Mouse (Mus musculus): ENCODE measurements around the gene Supt16.

Supt16 gene

DNA sequence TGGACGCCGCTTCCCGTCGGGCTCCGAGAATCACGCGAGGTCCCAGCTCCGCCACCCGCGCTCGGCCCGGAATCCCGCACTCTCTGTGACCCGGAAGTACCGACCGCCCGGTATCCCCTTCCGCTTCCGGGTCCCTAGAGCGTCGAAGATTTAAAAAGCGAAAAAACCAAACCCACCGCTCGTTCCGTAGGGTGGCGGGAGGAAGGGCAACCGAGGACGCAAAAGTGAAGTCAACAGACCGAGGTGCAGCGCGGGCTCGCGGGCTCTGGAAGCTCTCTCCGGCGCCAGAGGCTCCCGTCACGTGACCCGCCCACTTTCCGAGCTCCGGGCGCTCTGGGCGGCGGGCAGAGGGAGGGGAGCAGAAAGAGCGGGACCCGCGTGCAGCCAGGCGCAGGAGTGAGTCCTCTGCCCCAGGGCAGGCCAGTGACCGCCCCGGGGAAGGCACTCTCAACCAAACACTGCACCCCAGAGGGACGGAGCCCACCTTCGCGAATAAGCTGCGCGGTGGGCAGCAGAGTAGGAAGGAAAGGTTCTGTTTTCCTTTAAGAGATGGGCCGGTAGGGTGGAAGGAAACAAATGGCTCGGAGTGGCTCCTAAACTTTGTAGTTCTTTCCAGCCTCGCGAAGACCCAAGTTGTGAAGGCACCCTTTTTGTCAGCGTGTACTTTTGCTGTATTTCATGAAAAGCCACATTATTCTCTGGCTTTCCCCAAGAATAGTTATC lies at the start of gene Supt16:
Supt16 (minus strand) TSS at position 261 of the 723 bp plus-strand sequence.
- peak; percentile 68 to 72 for DNase-seq (ENCODE audit: low spot score in 2 of 2)

DNA sequence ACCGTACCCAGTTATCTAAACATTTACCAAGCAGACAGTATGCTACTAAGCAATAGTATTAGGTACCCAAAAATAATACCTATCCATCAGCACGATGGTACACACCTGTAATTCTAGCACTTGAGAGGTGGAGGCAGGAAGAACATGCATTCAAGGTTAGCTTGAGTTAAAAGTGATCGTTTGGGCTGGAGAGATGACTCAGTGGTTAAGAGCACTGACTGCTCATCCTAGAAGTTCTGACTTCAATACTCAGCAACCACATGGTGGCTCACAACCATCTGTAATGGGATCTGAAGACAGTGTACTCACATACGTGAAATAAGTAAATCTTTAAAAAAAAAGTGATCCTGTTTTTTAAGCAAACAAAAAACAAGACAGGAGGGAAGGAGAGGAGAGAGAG lies 48.9 kb upstream of the Supt16 start:
- DNase-seq (ENCODE audit: low spot score in 2 of 2), result no peak

DNA sequence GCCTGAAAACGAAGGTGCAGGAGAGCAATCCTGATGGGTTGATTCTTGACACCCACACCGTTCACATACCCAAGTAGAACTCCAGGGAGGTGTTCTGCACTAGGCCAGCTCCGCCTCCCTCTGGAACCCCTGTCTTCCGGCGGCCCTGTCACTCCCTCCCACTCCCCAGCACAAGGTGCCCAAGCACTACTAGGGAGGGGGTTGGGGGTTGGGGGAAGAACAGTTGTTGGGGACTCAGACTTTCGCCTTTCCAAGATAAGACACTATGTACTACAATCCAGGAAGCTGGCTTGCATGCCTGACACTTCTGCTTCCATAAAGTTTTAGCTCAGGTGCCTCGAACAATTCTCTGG lies 47.5 kb upstream of the Supt16 start:
- DNase-seq (ENCODE audit: low spot score in 2 of 2), result no peak

- peak; percentile 99 to 100 for DNase-seq (ENCODE audit: low spot score in 2 of 2)
Measured at GRCm38 (mm10) chr14:52244041-52244689, 46.9 kb upstream of the Supt16 start.

- DNase-seq (ENCODE audit: low spot score in 2 of 2), result no peak
Measured at GRCm38 (mm10) chr14:52236216-52236615, 39.0 kb upstream of the Supt16 start.

DNA sequence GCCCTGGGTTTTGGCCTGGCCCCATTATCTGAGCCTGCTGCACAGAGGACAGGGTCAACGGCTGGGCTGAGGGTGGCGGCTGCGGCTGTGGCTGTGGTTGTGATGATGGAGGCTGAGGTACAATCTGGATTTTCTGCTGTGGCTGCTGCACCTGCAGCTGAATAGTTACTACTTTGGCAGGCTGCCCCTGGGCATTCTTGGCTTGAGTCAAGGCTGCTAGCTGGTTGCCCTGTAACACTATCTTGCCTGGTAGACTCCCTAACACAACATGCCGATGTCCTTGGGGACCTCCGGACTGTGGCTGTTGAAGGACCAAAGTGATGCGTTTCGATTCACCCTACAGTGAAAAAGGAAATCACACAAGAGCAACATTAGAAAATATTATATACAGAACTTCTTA lies 37.9 kb upstream of the Supt16 start:
- DNase-seq (ENCODE audit: low spot score in 2 of 2), result no peak

GRCm38 (mm10) chr14:52232249-52232648 lies 35.0 kb upstream of the Supt16 start:
- no peak for DNase-seq (ENCODE audit: low spot score in 2 of 2)

GRCm38 (mm10) chr14:52225972-52226371 lies 28.8 kb upstream of the Supt16 start:
- DNase-seq (ENCODE audit: low spot score in 2 of 2), result no peak

DNA sequence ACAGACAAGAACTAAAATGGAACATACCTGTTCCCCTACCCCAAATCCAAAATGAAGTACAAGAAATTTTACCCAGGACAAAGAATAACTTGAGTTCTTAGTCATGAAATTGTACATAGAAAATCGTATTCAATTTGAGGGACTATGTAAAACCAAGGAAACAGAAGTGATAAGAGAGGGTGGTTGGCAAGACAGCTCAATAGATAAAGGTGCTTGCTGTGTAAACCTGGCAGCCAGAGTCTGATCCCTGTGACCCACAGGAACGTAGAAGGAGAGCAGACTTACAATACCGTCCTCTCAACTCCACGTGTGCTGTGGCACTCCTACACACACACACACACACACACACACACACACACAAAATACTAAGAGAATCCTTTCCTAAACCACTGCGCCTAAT lies 20.0 kb upstream of the Supt16 start:
- DNase-seq (ENCODE audit: low spot score in 2 of 2), result no peak

DNA sequence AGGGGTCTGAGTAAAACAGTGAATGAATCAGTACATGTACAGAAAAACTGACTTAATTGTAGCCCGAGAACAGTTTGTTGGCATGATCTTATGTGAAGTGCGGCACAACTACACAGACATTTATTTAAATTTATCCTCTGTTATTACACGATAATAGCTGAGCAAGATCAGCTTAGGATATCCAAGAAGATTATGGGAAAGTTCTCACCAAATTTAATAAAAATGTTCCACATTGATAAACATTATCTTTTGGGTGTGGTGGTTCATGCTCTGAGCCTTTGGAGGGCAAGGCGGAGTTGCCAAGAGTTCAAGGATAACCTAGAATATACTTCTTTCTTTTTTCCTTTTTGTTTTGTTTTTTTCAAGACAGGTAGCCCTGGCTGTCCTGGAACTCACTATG lies 2.2 kb upstream of the Supt16 start:
- no peak for DNase-seq (ENCODE audit: low spot score in 2 of 2)

- DNase-seq (ENCODE audit: low spot score in 2 of 2), result peak in 1 of 2 experiments; percentile 26
Measured at GRCm38 (mm10) chr14:52198141-52198540, 925 bp upstream of the Supt16 start.

DNA sequence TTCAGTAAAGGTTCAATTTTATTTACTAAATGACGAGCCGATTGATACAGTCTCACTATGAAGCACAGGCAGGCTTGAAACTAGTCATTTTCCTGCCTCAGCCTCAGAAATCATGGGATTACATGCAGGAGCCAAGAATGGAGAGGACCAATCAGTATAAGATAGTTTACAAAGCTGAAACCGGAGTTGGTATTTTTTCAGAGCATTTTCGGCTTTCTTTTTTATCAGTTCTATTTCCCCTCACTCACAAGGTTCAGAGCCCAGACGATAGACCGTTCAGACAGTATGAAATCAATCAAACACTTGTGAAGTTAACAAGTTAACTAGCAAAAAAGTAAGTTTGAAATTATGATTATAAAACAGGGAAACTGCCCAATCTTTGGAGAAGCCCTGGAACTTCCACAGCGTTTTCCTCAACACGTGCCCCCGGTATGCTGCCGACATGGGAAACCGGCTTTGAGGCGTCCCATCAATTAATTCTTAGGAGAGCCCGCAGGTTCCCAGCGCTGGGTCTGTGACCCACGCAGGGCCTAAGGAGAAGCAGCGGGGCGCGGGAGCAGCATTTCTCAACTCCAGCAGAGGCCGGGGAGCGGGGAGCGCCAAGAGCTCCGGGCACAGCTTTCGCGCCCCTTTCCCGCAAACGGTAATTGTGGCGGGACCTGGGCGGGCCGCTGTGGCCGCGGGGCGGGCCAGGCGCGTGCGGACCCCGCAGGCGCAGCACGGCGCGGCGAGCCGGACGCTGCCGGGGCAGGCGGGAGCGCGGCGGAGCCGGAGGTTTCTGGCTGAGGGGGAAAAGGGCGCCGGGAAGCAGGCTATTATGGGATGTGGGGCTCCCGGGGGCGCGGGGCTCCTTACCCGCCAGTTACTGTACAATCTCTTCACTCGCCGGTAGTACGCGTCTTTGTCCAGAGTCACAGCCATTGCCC lies 723 bp downstream of the Supt16 start:
- DNase-seq (ENCODE audit: low spot score in 2 of 2), result peak; percentile 8 to 11

GRCm38 (mm10) chr14:52195691-52196090 lies 1.5 kb downstream of the Supt16 start:
- peak; percentile 59 to 74 for DNase-seq (ENCODE audit: low spot score in 2 of 2)

DNA sequence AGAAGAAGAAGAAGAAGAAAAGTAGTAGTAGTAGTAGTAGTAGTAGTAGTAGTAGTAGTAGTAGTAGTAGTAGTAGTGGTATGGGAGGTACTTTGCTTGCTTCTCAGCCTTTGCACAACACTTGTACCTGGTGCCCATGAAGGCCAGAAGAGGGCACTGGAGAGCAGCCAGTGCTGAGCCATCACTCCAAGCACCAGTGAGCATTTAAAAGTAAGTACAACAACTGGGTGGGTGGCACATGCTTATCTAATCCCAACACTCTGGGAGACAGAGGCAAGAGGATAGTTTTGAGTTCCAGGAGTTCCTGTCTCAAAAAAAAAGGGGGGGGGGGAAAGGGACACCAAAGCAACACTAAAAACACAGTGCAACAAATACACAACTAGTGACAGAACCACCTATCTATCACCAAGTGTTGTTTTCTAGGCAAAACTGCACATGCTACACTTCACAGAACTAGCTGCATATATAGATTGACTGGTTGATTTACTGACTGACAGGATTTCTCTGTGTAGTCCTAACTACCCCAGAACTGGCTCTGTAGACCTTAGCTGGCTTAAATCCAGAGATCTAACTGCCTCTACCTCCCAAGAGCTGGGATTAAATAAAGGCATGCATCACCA lies 6.4 kb downstream of the Supt16 start:
- DNase-seq (ENCODE audit: low spot score in 2 of 2), result peak; percentile 38 to 56

DNA sequence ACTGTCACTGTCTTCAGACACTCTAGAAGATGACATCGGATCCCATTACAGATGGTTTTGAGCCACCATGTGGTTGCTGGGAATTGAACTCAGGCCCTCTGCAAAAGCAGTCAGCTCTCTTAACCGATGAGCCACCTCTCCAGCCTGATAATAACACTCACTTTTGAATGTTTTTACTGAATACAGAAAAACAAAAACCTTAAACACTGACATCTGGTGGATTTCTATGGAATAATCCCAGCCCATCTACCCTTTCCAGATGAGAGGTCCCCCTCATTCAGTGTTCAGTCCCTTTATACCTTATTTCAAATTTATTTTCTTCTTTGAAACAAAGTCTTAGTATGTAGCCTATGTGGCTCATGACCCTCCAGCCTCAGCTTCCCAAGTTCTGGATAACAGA lies 7.7 kb downstream of the Supt16 start:
- no peak for DNase-seq (ENCODE audit: low spot score in 2 of 2)

DNA sequence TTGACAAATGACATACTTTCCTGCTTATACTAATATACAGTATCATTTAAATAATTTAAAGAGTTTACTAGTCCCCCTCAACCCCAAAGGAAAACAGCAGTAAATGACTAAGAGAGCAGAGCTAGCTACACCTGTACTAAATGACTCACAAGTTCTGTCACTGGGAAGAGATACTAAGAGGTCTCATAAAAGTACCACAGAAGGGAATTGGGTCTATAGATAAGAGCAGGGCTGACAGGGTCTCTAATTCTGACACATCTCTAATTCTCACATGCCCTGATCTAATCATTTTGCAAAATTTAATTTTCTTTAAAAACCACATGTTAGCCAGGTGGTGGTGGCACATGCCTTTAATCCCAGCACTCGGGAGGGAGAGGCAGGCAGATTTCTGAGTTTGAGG lies 8.4 kb downstream of the Supt16 start:
- DNase-seq (ENCODE audit: low spot score in 2 of 2), result no peak

GRCm38 (mm10) chr14:52166571-52166970 lies 30.6 kb downstream of the Supt16 start:
- DNase-seq (ENCODE audit: low spot score in 2 of 2), result peak; percentile 71 to 77

DNA sequence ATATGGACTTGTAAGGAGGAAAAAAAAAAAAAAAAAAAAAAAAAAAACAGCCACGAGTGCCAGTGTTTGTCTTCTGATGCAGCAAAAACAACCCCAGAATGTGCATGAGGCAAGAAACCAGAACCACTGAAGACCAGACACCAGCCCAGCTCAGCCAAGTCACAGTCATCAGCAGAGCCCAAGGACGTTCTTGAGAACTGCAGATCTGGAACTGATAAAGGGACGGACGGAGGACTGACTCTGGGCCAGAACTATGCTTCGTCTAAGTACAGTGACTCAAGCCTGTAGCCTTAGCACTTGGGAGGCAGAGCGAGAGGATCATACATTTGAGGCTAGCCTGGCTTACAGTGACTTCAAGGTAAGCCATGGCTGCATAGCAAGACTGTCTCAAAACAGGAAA lies 36.3 kb downstream of the Supt16 start:
- DNase-seq (ENCODE audit: low spot score in 2 of 2), result no peak

- no peak for DNase-seq (ENCODE audit: low spot score in 2 of 2)
Measured at GRCm38 (mm10) chr14:52155008-52155407, 42.2 kb downstream of the Supt16 start.

GRCm38 (mm10) chr14:52152613-52153012 lies 44.6 kb downstream of the Supt16 start:
- no peak for DNase-seq (ENCODE audit: low spot score in 2 of 2)

GRCm38 (mm10) chr14:52152179-52152578 lies 45.0 kb downstream of the Supt16 start:
- no peak for DNase-seq (ENCODE audit: low spot score in 2 of 2)

- DNase-seq (ENCODE audit: low spot score in 2 of 2), result peak; percentile 37 to 46
Measured at GRCm38 (mm10) chr14:52149888-52150287, 47.3 kb downstream of the Supt16 start.
